Mouse (Mus musculus) embryonic facial prominence, embryonic 15.5 days (tissue): ENCODE measurements around the gene Sept14. TPM values are rescaled to one million over a fixed set of nuclear protein-coding genes. Genes with fewer than 3 reads are reported as not detected.

ENCODE experiments used
- ATAC-seq: fragments of 200-750 bp; cut with Nextera tagmentation; 2 replicates; pipeline ENCODE4 v1.8.0; 2017; ENCODE audit warnings: low read depth, moderate TSS enrichment; ENCODE audit not compliant: insufficient number of reproducible peaks, low FRiP score, low TSS enrichment
- H3K27ac ChIP-seq: fragments of 300-500 bp; sonication (generic); replicated peaks from 2 replicates; pipeline ENCODE4 v1.5.1; 2015; ENCODE audit warnings: mild to moderate bottlenecking, inconsistent platforms
- H3K27me3 ChIP-seq: fragments of 300-500 bp; sonication (generic); 2 replicates; pipeline ENCODE4 v1.6.1; 2015; ENCODE audit warnings: inconsistent platforms
- H3K36me3 ChIP-seq: fragments of 300-500 bp; sonication (generic); 2 replicates; pipeline ENCODE4 v1.6.1; 2015; ENCODE audit warnings: mild to moderate bottlenecking, inconsistent platforms
- H3K4me1 ChIP-seq: fragments of 300-500 bp; sonication (generic); 2 replicates; pipeline ENCODE4 v1.6.1; 2015; ENCODE audit warnings: inconsistent platforms
- H3K4me2 ChIP-seq: fragments of 300-500 bp; sonication (generic); replicated peaks from 2 replicates; pipeline ENCODE4 v1.6.1; 2015; ENCODE audit warnings: mild to moderate bottlenecking, inconsistent platforms
- H3K4me3 ChIP-seq: fragments of 300-500 bp; sonication (generic); replicated peaks from 2 replicates; pipeline ENCODE4 v1.5.1; 2015; ENCODE audit warnings: mild to moderate bottlenecking, inconsistent platforms
- H3K9ac ChIP-seq: fragments of 300-500 bp; sonication (generic); 2 replicates; pipeline ENCODE4 v1.6.1; 2015; ENCODE audit warnings: inconsistent platforms
- H3K9me3 ChIP-seq: fragments of 300-500 bp; sonication (generic); replicated peaks from 2 replicates; pipeline ENCODE4 v1.6.1; 2016; ENCODE audit warnings: inconsistent platforms
- WGBS: fragments of 180-500 bp; shearing (Covaris S2); methylation state at CpG from one replicate; pipeline ENCODE4 v1.1.7; 2015; 5-methylcytosine and 5-hydroxymethylcytosine counted together
- polyA plus RNA-seq: library from polyadenylated mRNA; unstranded; fragments of >200 nt; fragmentation: Nextera tagmentation; extraction: Ambion mirVana; gene quantifications from 2 replicates; pipeline ENCODE4 v1.2.1, GENCODE M21; 2015

The Sept14 gene
- polyA plus RNA-seq, result not detected in 2 replicates

- WGBS, result 70% methylated on average over 2 of the region's 2 CpGs
- ATAC-seq, result no peak
- no peaks in the 10 kb centered on the region for H3K27me3 ChIP-seq
- no peaks in the 10 kb centered on the region for H3K4me1 ChIP-seq
- H3K9ac ChIP-seq, result no peak within 1 kb of the TSS
- no peaks in the 10 kb centered on the region for H3K36me3 ChIP-seq
- no peak within 1 kb of the TSS for H3K4me2 ChIP-seq
- H3K9me3 ChIP-seq, result no peaks in the 10 kb centered on the region
- H3K4me3 ChIP-seq, result no peak within 1 kb of the TSS
- H3K27ac ChIP-seq, result no peak within 1 kb of the TSS
Measured at GRCm38 (mm10) chr5:129708412-129708811, at the start of gene Sept14. Sept14 (minus strand) TSS chr5:129708512.

DNA sequence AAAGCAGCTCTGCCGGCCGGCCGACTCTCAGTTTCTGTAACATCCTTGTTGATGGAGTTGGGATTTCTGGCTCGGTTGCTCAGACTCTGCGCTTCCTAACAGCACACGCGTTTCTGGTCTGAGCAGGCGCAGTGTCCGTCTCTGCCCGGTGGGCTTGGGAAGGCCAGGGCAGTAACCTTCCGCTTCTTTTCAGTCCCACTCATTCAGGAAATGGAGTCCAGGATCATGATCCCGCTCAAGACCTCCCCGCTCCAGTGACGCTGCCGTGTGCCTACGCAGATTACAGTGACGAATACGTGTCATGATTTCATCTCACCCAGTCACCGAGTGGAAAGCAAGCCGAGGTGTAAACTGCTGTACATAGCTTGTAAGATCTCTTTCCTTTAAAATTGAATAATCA is 48.6 kb upstream of the Sept14 start:
- Histone ChIP-seq H3K27ac (no peak overlapping the region), H3K9ac (no peak overlapping the region), H3K4me2 (no peak overlapping the region), H3K36me3 (peaks cover 31% of the 10 kb centered on the region; the same call in 1 of the 2 replicates), H3K4me1 (peaks cover 4% of the 10 kb centered on the region; the same call in 1 of the 2 replicates), H3K4me3 (no peak overlapping the region), H3K9me3 (no peaks in the 10 kb centered on the region), H3K27me3 (no peaks in the 10 kb centered on the region)
- no peak for ATAC-seq
- WGBS, result 89% methylated on average over 20 of the region's 20 CpGs

GRCm38 (mm10) chr5:129744050-129744449 is 35.7 kb upstream of the Sept14 start:
- Histone ChIP-seq H3K27me3 (no peaks in the 10 kb centered on the region), H3K4me1 (no peaks in the 10 kb centered on the region), H3K4me2 (no peak overlapping the region), H3K36me3 (peaks cover 78% of the 10 kb centered on the region), H3K4me3 (no peak overlapping the region), H3K9ac (no peak overlapping the region), H3K27ac (no peak overlapping the region), H3K9me3 (no peaks in the 10 kb centered on the region)
- WGBS, result 81% methylated on average over 6 of the region's 6 CpGs
- ATAC-seq, result no peak

DNA sequence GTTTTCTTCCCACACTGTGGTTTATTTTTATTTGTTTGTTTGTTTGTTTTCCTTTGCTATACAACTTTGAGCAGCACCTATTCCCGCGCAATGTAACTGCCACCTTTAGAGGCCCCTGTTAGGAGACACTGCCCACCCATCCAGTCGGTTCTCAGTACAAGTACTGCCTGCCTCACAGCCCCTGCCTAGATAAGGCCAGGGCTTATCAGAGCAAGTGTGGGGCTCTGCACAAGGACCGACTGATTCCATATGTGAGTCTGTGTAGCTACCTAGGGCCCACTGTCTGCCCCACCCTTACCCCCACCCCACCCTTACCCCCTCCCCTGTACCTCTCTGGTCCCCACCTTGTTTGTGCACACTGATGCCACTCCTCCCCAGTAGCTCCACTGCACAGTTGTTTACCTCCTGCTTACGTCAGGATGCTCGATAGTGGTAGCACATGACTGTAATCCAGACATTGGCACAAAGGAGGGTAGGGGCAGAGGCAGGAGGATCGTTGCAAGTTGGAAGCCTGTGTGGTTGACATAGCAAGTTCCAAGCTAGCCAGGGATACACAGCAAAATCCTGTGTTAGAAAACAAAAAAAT is 34.7 kb upstream of the Sept14 start:
- peaks cover 70% of the 10 kb centered on the region for H3K36me3 ChIP-seq
- WGBS, result 88% methylated on average over 7 of the region's 7 CpGs
- H3K9me3 ChIP-seq, result no peaks in the 10 kb centered on the region
- H3K27ac ChIP-seq, result no peak overlapping the region
- no peak for ATAC-seq
- no peaks in the 10 kb centered on the region for H3K4me1 ChIP-seq
- no peaks in the 10 kb centered on the region for H3K27me3 ChIP-seq
- no peak overlapping the region for H3K4me2 ChIP-seq
- H3K4me3 ChIP-seq, result no peak overlapping the region
- H3K9ac ChIP-seq, result no peak overlapping the region

GRCm38 (mm10) chr5:129740976-129741375 is 32.7 kb upstream of the Sept14 start:
- Histone ChIP-seq H3K27ac (no peak overlapping the region), H3K27me3 (no peaks in the 10 kb centered on the region), H3K4me3 (no peak overlapping the region), H3K9ac (no peak overlapping the region), H3K36me3 (peaks cover 54% of the 10 kb centered on the region), H3K4me2 (no peak overlapping the region), H3K4me1 (no peaks in the 10 kb centered on the region), H3K9me3 (no peaks in the 10 kb centered on the region)
- WGBS, result 100% methylated on average over 1 of the region's 1 CpGs
- no peak for ATAC-seq

GRCm38 (mm10) chr5:129731021-129731420 is 22.7 kb upstream of the Sept14 start:
- peaks cover 40% of the 10 kb centered on the region for H3K4me1 ChIP-seq
- H3K9ac ChIP-seq, result no peak overlapping the region
- WGBS, result 38% methylated on average over 5 of the region's 5 CpGs
- 0 out of 2 replicates have a peak overlapping the region, but pooled peaks have one; percentile 22 for H3K27ac ChIP-seq
- no peak overlapping the region for H3K4me2 ChIP-seq
- H3K27me3 ChIP-seq, result no peaks in the 10 kb centered on the region
- no peak overlapping the region for H3K4me3 ChIP-seq
- H3K9me3 ChIP-seq, result no peaks in the 10 kb centered on the region
- H3K36me3 ChIP-seq, result no peaks in the 10 kb centered on the region
- ATAC-seq, result no peak

DNA sequence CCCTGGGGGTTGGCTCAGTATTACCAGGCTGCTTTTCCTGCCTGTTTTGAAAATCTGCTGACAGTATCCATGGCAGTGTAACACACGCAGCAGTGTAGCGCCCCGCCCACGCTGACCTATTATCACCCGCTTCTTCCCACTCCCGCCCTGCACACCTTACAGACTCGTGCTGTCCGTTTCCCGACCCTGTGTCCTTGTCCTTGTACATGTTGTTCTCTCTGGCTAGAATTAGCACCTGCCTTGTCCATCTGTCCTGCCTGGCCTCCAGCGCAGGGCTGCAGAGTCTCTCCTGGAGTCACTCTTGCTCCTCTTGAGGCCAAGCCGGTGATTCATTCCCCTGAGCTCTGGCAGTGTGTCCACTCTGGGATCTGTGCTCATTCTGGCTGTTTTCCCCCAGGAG is 22.0 kb upstream of the Sept14 start:
- WGBS, result 54% methylated on average over 11 of the region's 11 CpGs
- ATAC-seq, result peak; percentile 21; the same call in 1 of the 2 replicates
- H3K27ac ChIP-seq, result 0 out of 2 replicates have a peak overlapping the region, but pooled peaks have one; percentile 3
- no peaks in the 10 kb centered on the region for H3K36me3 ChIP-seq
- no peak overlapping the region for H3K4me3 ChIP-seq
- no peak overlapping the region for H3K4me2 ChIP-seq
- no peaks in the 10 kb centered on the region for H3K27me3 ChIP-seq
- no peaks in the 10 kb centered on the region for H3K9me3 ChIP-seq
- peaks cover 44% of the 10 kb centered on the region for H3K4me1 ChIP-seq
- no peak overlapping the region for H3K9ac ChIP-seq

GRCm38 (mm10) chr5:129729286-129729685 is 21.0 kb upstream of the Sept14 start:
- Histone ChIP-seq H3K27me3 (no peaks in the 10 kb centered on the region), H3K4me1 (peaks cover 48% of the 10 kb centered on the region), H3K9ac (no peak overlapping the region)

GRCm38 (mm10) chr5:129726784-129727183 is 18.5 kb upstream of the Sept14 start:
- H3K36me3 ChIP-seq, result no peaks in the 10 kb centered on the region
- WGBS, result 57% methylated on average over 3 of the region's 3 CpGs
- H3K4me3 ChIP-seq, result no peak overlapping the region
- H3K9me3 ChIP-seq, result no peaks in the 10 kb centered on the region
- H3K27ac ChIP-seq, result no peak overlapping the region
- no peak for ATAC-seq
- no peaks in the 10 kb centered on the region for H3K27me3 ChIP-seq
- no peak overlapping the region for H3K4me2 ChIP-seq
- no peak overlapping the region for H3K9ac ChIP-seq
- H3K4me1 ChIP-seq, result peaks cover 54% of the 10 kb centered on the region

More at GRCm38 (mm10) chr5:129729286-129729685, 21.0 kb upstream of the Sept14 start:
- no peak overlapping the region for H3K4me2 ChIP-seq
- H3K36me3 ChIP-seq, result no peaks in the 10 kb centered on the region
- no peak for ATAC-seq
- 50% methylated on average over 11 of the region's 11 CpGs for WGBS
- H3K9me3 ChIP-seq, result no peaks in the 10 kb centered on the region
- no peak overlapping the region for H3K4me3 ChIP-seq
- H3K27ac ChIP-seq, result 0 out of 2 replicates have a peak overlapping the region, but pooled peaks have one; percentile 28

- Histone ChIP-seq H3K4me1 (peaks cover 50% of the 10 kb centered on the region), H3K27me3 (no peaks in the 10 kb centered on the region), H3K36me3 (no peaks in the 10 kb centered on the region), H3K4me3 (peak overlapping the region; percentile 78), H3K9ac (peak overlapping the region; percentile 85), H3K4me2 (peak overlapping the region; percentile 55), H3K27ac (peak overlapping the region; percentile 96), H3K9me3 (no peaks in the 10 kb centered on the region)
- WGBS, result 14% methylated on average over 7 of the region's 7 CpGs
- no peak for ATAC-seq
Measured at GRCm38 (mm10) chr5:129725774-129726392, 17.6 kb upstream of the Sept14 start.

- no peaks in the 10 kb centered on the region for H3K27me3 ChIP-seq
- peaks cover 42% of the 10 kb centered on the region for H3K4me1 ChIP-seq
- WGBS, result under 1% methylated on average over 88 of the region's 93 CpGs
- peak within 1 kb of the TSS; percentile 85 for H3K9ac ChIP-seq
- peak within 1 kb of the TSS; percentile 55 for H3K4me2 ChIP-seq
- H3K36me3 ChIP-seq, result 0 out of 2 replicates have a peak, but pooled peaks cover 1% of the 10 kb centered on the region
- peak within 1 kb of the TSS; percentile 78 for H3K4me3 ChIP-seq
- H3K9me3 ChIP-seq, result no peaks in the 10 kb centered on the region
- H3K27ac ChIP-seq, result peak within 1 kb of the TSS; percentile 96
- ATAC-seq, result peak; percentile 93
Measured at GRCm38 (mm10) chr5:129724834-129725773, 16.8 kb upstream of the Sept14 start, which contains the start of gene Nipsnap2. Nipsnap2 (plus strand) TSS chr5:129725063.
